22 mouse cellular contexts compared by ENCODE assay signal in genomic region chr11:59437954-59438353, GRCm38 (mm10). TPM values are rescaled to one million over a fixed set of nuclear protein-coding genes. Genes with fewer than 3 reads are reported as not detected.
DNase-seq lines count a peak whose midpoint lies in the region; ATAC-seq lines count a peak whose summit lies in the region.
"Had no signal": no experiment of that assay in that cellular context is flagged by ENCODE, and none has a peak within 500 bp of the region (broad histone marks: within the 10 kb centered on the region; RNA-seq: fewer than 3 reads in every experiment).

No protein-coding gene starts in this region.

- no peak overlapping the region for H3K4me3 ChIP-seq in forebrain, embryonic 11.5 days (ENCODE audit: low read depth, low read length)
- H3K4me3 ChIP-seq in forebrain, embryonic 14.5 days (ENCODE audit: low read depth, low read length), result no peak overlapping the region
- H3K4me3 ChIP-seq: embryonic facial prominence, embryonic 10.5 days; embryonic facial prominence, embryonic 12.5 days; forebrain, embryonic 12.5 days; forebrain, embryonic 15.5 days had no signal

- H3K9me3 ChIP-seq in forebrain, embryonic 11.5 days (ENCODE audit: control insufficient read depth, low read length), result peaks cover 3% of the 10 kb centered on the region; the same call in 1 of the 2 replicates
- H3K9me3 ChIP-seq in forebrain, embryonic 14.5 days (replicated peaks; ENCODE audit: control insufficient read depth, low read length), result no peaks in the 10 kb centered on the region
- H3K9me3 ChIP-seq: forebrain, embryonic 15.5 days had no signal

- H3K4me1 ChIP-seq in forebrain, embryonic 11.5 days (replicated peaks; ENCODE audit: control insufficient read depth, insufficient read depth, low read length), result no peaks in the 10 kb centered on the region
- H3K4me1 ChIP-seq in forebrain, embryonic 14.5 days (ENCODE audit: control insufficient read depth, insufficient read depth, low read length), result no peaks in the 10 kb centered on the region
- H3K4me1 ChIP-seq: embryonic facial prominence, embryonic 10.5 days; embryonic facial prominence, embryonic 12.5 days; forebrain, embryonic 12.5 days; forebrain, embryonic 15.5 days had no signal

- H3K36me3 ChIP-seq in forebrain, embryonic 11.5 days (ENCODE audit: control insufficient read depth, insufficient read depth, low read length), result peaks cover 13% of the 10 kb centered on the region
- H3K36me3 ChIP-seq in forebrain, embryonic 14.5 days (ENCODE audit: control insufficient read depth, insufficient read depth, low read length), result peaks cover 36% of the 10 kb centered on the region

- WGBS in forebrain, embryonic 11.5 days, result 95% methylated on average over 12 of the region's 12 CpGs
- 97% methylated on average over 12 of the region's 12 CpGs for WGBS in forebrain, embryonic 14.5 days

- no peak overlapping the region for H3K4me2 ChIP-seq in forebrain, embryonic 11.5 days (ENCODE audit: low read depth, low read length, severe bottlenecking)
- H3K4me2 ChIP-seq in forebrain, embryonic 14.5 days (ENCODE audit: low read length), result no peak overlapping the region
- H3K4me2 ChIP-seq: embryonic facial prominence, embryonic 12.5 days; forebrain, embryonic 12.5 days; forebrain, embryonic 15.5 days had no signal

- DNase-seq in forebrain, embryonic 11.5 days (ENCODE audit: low spot score), result peak; percentile 21
- DNase-seq in forebrain, embryonic 14.5 days (ENCODE audit: low spot score), result no peak
- peak; percentile 75 for DNase-seq in MN1 (ENCODE audit: low spot score)
- peak; percentile 61 for DNase-seq in testis, postnatal 10 days (ENCODE audit: low spot score)
- no peak for DNase-seq in cerebellum, adult 11 months
- DNase-seq in lung, postnatal 4 days, result no peak
- DNase-seq: adrenal gland, adult 2 months; adrenal gland, postnatal 10 days; adrenal gland, postnatal 25 days; B cell, adult 2 months; cerebellum, adult 11-12 months; cerebellum, adult 2 months; cerebellum, adult 9-10 months; cerebellum, postnatal 10 days; cerebellum, postnatal 25 days; forebrain, postnatal 0 days had no signal

- no peak overlapping the region for H3K27ac ChIP-seq in forebrain, embryonic 11.5 days (ENCODE audit: low read depth, low read length)
- H3K27ac ChIP-seq in forebrain, embryonic 14.5 days (ENCODE audit: low read depth, low read length), result no peak overlapping the region
- H3K27ac ChIP-seq: embryonic facial prominence, embryonic 10.5 days; embryonic facial prominence, embryonic 12.5 days; forebrain, embryonic 12.5 days; forebrain, embryonic 15.5 days had no signal

- H3K9ac ChIP-seq in forebrain, embryonic 11.5 days (ENCODE audit: low read length), result no peak overlapping the region
- H3K9ac ChIP-seq in forebrain, embryonic 14.5 days (ENCODE audit: low read length), result no peak overlapping the region
- H3K9ac ChIP-seq: embryonic facial prominence, embryonic 12.5 days; forebrain, embryonic 12.5 days; forebrain, embryonic 15.5 days; forebrain, postnatal 0 days had no signal

- ATAC-seq in forebrain, embryonic 11.5 days (replicated peaks; ENCODE audit: low FRiP score), result no peak
- ATAC-seq in forebrain, embryonic 14.5 days, result no peak
- ATAC-seq: CD4-positive, CD25-positive, alpha-beta regulatory T cell, adult 4 months; forebrain, embryonic 15.5 days; forebrain, postnatal 0 days had no signal

- no peaks in the 10 kb centered on the region for H3K27me3 ChIP-seq in forebrain, embryonic 11.5 days (ENCODE audit: control insufficient read depth, insufficient read depth, low read length)
- no peaks in the 10 kb centered on the region for H3K27me3 ChIP-seq in forebrain, embryonic 14.5 days (replicated peaks; ENCODE audit: control insufficient read depth, insufficient read depth, low read length)
- H3K27me3 ChIP-seq: CH12.LX; embryonic facial prominence, embryonic 12.5 days; forebrain, embryonic 12.5 days; forebrain, embryonic 15.5 days had no signal

RNA-seq across cellular contexts. Expression of gene Jmjd4, which starts 11.9 kb away (rescaled TPM):
- polyA plus RNA-seq in forebrain, embryonic 11.5 days (2014; fragmentation: Nextera tagmentation; extraction: Ambion mirVana), result 17.8 and 20.5 TPM in 2 replicates
- 12.0 and 12.4 TPM in 2 replicates for polyA plus RNA-seq in forebrain, embryonic 14.5 days (2014; fragmentation: Nextera tagmentation; extraction: Ambion mirVana)

RNA-seq across cellular contexts. Expression of gene Snap47, which starts 13.0 kb away (rescaled TPM):
- 130 and 137 TPM in 2 replicates for polyA plus RNA-seq in forebrain, embryonic 11.5 days (2014; fragmentation: Nextera tagmentation; extraction: Ambion mirVana)
- 428 and 481 TPM in 2 replicates for polyA plus RNA-seq in forebrain, embryonic 14.5 days (2014; fragmentation: Nextera tagmentation; extraction: Ambion mirVana)

RNA-seq across cellular contexts. Expression of gene Zfp867, which starts 34.3 kb away (rescaled TPM):
- polyA plus RNA-seq in forebrain, embryonic 11.5 days (2014; fragmentation: Nextera tagmentation; extraction: Ambion mirVana), result 11.9 and 13.0 TPM in 2 replicates
- 17.5 and 19.8 TPM in 2 replicates for polyA plus RNA-seq in forebrain, embryonic 14.5 days (2014; fragmentation: Nextera tagmentation; extraction: Ambion mirVana)

Comparison
In these comparisons a context has a peak if more than half of its experiments do, and no peak if none do; other contexts are left out.
1. DNase-seq: peak in forebrain, embryonic 11.5 days (single experiment), MN1 (single experiment) and testis, postnatal 10 days (single experiment); none in forebrain, embryonic 14.5 days (single experiment), cerebellum, adult 11 months (single experiment) and lung, postnatal 4 days (0 of 2).